In the genomic region with DNA sequence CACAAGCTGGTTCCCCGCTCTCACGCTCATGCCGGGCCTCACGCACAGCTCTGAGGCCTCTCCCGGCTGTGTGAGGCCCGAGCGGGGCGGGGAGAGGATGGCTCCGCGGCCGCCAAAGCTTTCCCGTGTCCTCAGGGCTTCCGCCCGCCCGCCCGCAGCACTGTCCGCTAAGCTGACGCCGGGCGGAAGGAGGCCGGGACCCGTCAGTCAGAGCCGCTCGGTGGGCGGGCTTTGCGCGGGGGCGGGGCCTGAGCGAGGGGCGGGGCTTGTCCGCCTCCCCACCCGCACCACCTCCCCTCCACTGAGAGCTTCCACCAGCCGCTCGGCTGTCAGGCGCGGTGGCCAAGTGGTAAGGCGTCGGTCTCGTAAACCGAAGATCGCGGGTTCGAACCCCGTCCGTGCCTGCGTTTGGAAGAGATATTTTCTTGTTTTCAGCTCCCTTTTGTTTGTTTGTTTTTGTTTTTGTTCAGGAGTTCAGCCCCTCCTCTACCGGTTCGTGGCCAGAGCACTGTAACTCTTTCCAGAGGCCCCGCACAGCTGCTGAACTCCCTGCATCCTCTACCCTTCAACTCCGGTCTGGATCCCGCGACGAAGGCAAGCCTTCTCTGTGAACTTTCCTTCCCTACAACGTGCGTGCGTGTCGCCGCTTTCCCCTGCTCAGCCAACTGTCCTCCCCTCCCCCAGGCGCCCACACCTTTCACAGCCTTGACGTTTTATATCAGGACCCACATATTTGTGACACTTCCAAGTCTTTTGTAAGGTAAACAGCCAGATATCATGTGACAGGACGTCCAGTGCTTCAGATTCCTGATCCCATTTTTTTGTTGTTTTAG, we compare ENCODE assay signal across 8 mouse cellular contexts.
A peak's percentile ranks its signal among the peaks of the same experiment; 100 is the strongest.
DNase-seq lines count a peak whose midpoint lies in the region; ATAC-seq and TF ChIP-seq lines count a peak whose summit lies in the region.

No protein-coding gene starts in this region.

- peak overlapping the region; percentile 72 for H3K4me3 ChIP-seq in heart, embryonic 12.5 days
- peak overlapping the region; percentile 76 for H3K4me3 ChIP-seq in kidney, postnatal 0 days (replicated peaks; ENCODE audit: low read depth, low read length)
- peak overlapping the region; percentile 80 for H3K4me3 ChIP-seq in liver, embryonic 11.5 days (ENCODE audit: low read depth, low read length)
- H3K4me3 ChIP-seq in stomach, embryonic 14.5 days (ENCODE audit: low read depth, low read length): peak overlapping the region; percentile 52

- H3K4me1 ChIP-seq in heart, embryonic 12.5 days (replicated peaks): peaks cover 20% of the 10 kb centered on the region
- peaks cover 8% of the 10 kb centered on the region; the same call in 1 of the 2 replicates for H3K4me1 ChIP-seq in kidney, postnatal 0 days (replicated peaks; ENCODE audit: insufficient read depth, low read length)
- H3K4me1 ChIP-seq in liver, embryonic 11.5 days (replicated peaks; ENCODE audit: control insufficient read depth, insufficient read depth, low read length): peaks cover 13% of the 10 kb centered on the region
- peaks cover 12% of the 10 kb centered on the region; the same call in 1 of the 2 replicates for H3K4me1 ChIP-seq in stomach, embryonic 14.5 days (ENCODE audit: control insufficient read depth, insufficient read depth, low read length)

- H3K27ac ChIP-seq in heart, embryonic 12.5 days (ENCODE audit: poor library complexity, severe bottlenecking): peak overlapping the region; percentile 97
- peak overlapping the region; percentile 97 for H3K27ac ChIP-seq in kidney, postnatal 0 days
- peak overlapping the region; percentile 93 for H3K27ac ChIP-seq in liver, embryonic 11.5 days (ENCODE audit: low read depth, low read length)
- H3K27ac ChIP-seq in stomach, embryonic 14.5 days (ENCODE audit: low read length): peak overlapping the region; percentile 94

- H3K4me2 ChIP-seq in heart, embryonic 12.5 days: peak overlapping the region; percentile 83
- H3K4me2 ChIP-seq in kidney, postnatal 0 days (ENCODE audit: low read length): peak overlapping the region; percentile 59
- H3K4me2 ChIP-seq in liver, embryonic 11.5 days: peak overlapping the region; percentile 76
- peak overlapping the region; percentile 57 for H3K4me2 ChIP-seq in stomach, embryonic 14.5 days (replicated peaks; ENCODE audit: low read depth, low read length)

- DNase-seq in B cell, adult 2 months: peak; percentile 97
- DNase-seq in brain, adult 2 months (ENCODE audit: low read depth, low spot score): peak; percentile 97
- DNase-seq in kidney, postnatal 0 days (ENCODE audit: low spot score): peak; percentile 95
- DNase-seq in liver, embryonic 11.5 days (ENCODE audit: low spot score): peak; percentile 100
- DNase-seq in naive thymus-derived CD4-positive, alpha-beta T cell, adult 2 months (ENCODE audit: low read depth): peak; percentile 95

- ATAC-seq in erythroblast, adult 5-6 weeks (replicated peaks; ENCODE audit: low FRiP score, poor library complexity, severe bottlenecking): peak; percentile 89
- ATAC-seq in heart, embryonic 12.5 days (ENCODE audit: insufficient number of reproducible peaks, low FRiP score): peak; percentile 97
- peak; percentile 92 for ATAC-seq in kidney, postnatal 0 days (replicated peaks; ENCODE audit: low FRiP score, low read depth)
- ATAC-seq in liver, embryonic 11.5 days (replicated peaks; ENCODE audit: low FRiP score): peak; percentile 92
- peak; percentile 92 for ATAC-seq in stomach, embryonic 14.5 days (ENCODE audit: insufficient number of reproducible peaks, insufficient read depth, low FRiP score, low read depth)

- no peaks in the 10 kb centered on the region for H3K9me3 ChIP-seq in heart, embryonic 12.5 days (replicated peaks)
- no peaks in the 10 kb centered on the region for H3K9me3 ChIP-seq in kidney, postnatal 0 days (replicated peaks; ENCODE audit: low read length)
- H3K9me3 ChIP-seq in liver, embryonic 11.5 days (ENCODE audit: control insufficient read depth, low read length): no peaks in the 10 kb centered on the region
- no peaks in the 10 kb centered on the region for H3K9me3 ChIP-seq in stomach, embryonic 14.5 days (ENCODE audit: control insufficient read depth, low read depth, low read length)

- peaks cover 13% of the 10 kb centered on the region for H3K36me3 ChIP-seq in heart, embryonic 12.5 days
- 0 out of 2 replicates have a peak, but pooled peaks cover 3% of the 10 kb centered on the region for H3K36me3 ChIP-seq in kidney, postnatal 0 days (ENCODE audit: insufficient read depth, low read length)
- H3K36me3 ChIP-seq in liver, embryonic 11.5 days (ENCODE audit: control insufficient read depth, insufficient read depth, low read length): no peaks in the 10 kb centered on the region
- no peaks in the 10 kb centered on the region for H3K36me3 ChIP-seq in stomach, embryonic 14.5 days (ENCODE audit: control insufficient read depth, insufficient read depth, low read length)

- TF ChIP-seq CTCF in kidney, postnatal 0 days (IDR thresholded peaks at IDR 0.05; ENCODE audit: low read depth): no peak

- peak overlapping the region; percentile 88 for H3K9ac ChIP-seq in heart, embryonic 12.5 days
- peak overlapping the region; percentile 93 for H3K9ac ChIP-seq in kidney, postnatal 0 days (ENCODE audit: low read depth, low read length)
- peak overlapping the region; percentile 89 for H3K9ac ChIP-seq in liver, embryonic 11.5 days (ENCODE audit: low read depth, low read length)
- peak overlapping the region; percentile 62 for H3K9ac ChIP-seq in stomach, embryonic 14.5 days (replicated peaks; ENCODE audit: low read depth, low read length)

- WGBS in heart, embryonic 12.5 days: under 1% methylated on average over 61 of the region's 61 CpGs
- WGBS in kidney, postnatal 0 days: under 1% methylated on average over 61 of the region's 61 CpGs
- under 1% methylated on average over 60 of the region's 61 CpGs for WGBS in liver, embryonic 11.5 days
- WGBS in stomach, embryonic 14.5 days: under 1% methylated on average over 50 of the region's 61 CpGs

- peaks cover 7% of the 10 kb centered on the region for H3K27me3 ChIP-seq in heart, embryonic 12.5 days (replicated peaks)
- H3K27me3 ChIP-seq in kidney, postnatal 0 days (ENCODE audit: insufficient read depth, low read length): no peaks in the 10 kb centered on the region
- H3K27me3 ChIP-seq in liver, embryonic 11.5 days (replicated peaks; ENCODE audit: control insufficient read depth, insufficient read depth, low read length): peaks cover 2% of the 10 kb centered on the region; the same call in 1 of the 2 replicates
- 0 out of 2 replicates have a peak, but pooled peaks cover under 1% of the 10 kb centered on the region for H3K27me3 ChIP-seq in stomach, embryonic 14.5 days (ENCODE audit: control insufficient read depth, insufficient read depth, low read length)

Comparison
In these comparisons a context has a peak if more than half of its experiments do, and no peak if none do; other contexts are left out.
1. Peak in every context shown above with its lines: DNase-seq, ATAC-seq, H3K4me3 ChIP-seq and H3K27ac ChIP-seq.